Comparison of ENCODE assay signal across 16 mouse cellular contexts in genomic region chr3:118480515-118481248, GRCm38 (mm10).
"Had no signal": no experiment of that assay in that cellular context is flagged by ENCODE, and none has a peak within 500 bp of the region (broad histone marks: within the 10 kb centered on the region; RNA-seq: fewer than 3 reads in every experiment).

No protein-coding gene starts in this region.

- H3K4me2 ChIP-seq: liver, embryonic 15.5 days; lung, embryonic 14.5 days; midbrain, embryonic 11.5 days; midbrain, embryonic 13.5 days; neural tube, embryonic 12.5 days; stomach, embryonic 15.5 days had no signal

- ATAC-seq: midbrain, embryonic 13.5 days had no signal

- DNase-seq: lung, adult 18-20 months; lung, embryonic 14.5 days; lung, postnatal 10 days; lung, postnatal 36 days; right cerebral cortex, postnatal 14 days; thymus, adult 2 months; thymus, postnatal 25 days; thymus, postnatal 4 days had no signal

- H3K27ac ChIP-seq: liver, embryonic 15.5 days; macrophage; midbrain, embryonic 13.5 days; neural tube, embryonic 12.5 days; stomach, embryonic 15.5 days; stomach, postnatal 0 days had no signal

- H3K4me3 ChIP-seq: liver, embryonic 15.5 days; megakaryocyte, embryonic 14.5 days; midbrain, embryonic 13.5 days; neural tube, embryonic 12.5 days; stomach, embryonic 15.5 days had no signal

- H3K36me3 ChIP-seq: liver, embryonic 15.5 days; midbrain, embryonic 13.5 days; neural tube, embryonic 12.5 days; stomach, embryonic 15.5 days had no signal

- H3K9me3 ChIP-seq: liver, embryonic 15.5 days; midbrain, embryonic 13.5 days; neural tube, embryonic 12.5 days; stomach, embryonic 15.5 days had no signal

- H3K9ac ChIP-seq: liver, embryonic 15.5 days; lung, embryonic 14.5 days; midbrain, embryonic 13.5 days; neural tube, embryonic 12.5 days; stomach, embryonic 15.5 days had no signal

- H3K4me1 ChIP-seq: liver, embryonic 15.5 days; megakaryocyte, embryonic 14.5 days; midbrain, embryonic 13.5 days; neural tube, embryonic 12.5 days; stomach, embryonic 15.5 days had no signal

- H3K27me3 ChIP-seq: liver, embryonic 15.5 days; megakaryocyte, embryonic 14.5 days; midbrain, embryonic 13.5 days; neural tube, embryonic 12.5 days; stomach, embryonic 15.5 days had no signal
